Mouse (Mus musculus) adrenal gland, postnatal 4 days (tissue): Measurements from ENCODE around the gene Vdr. TPM values are rescaled to one million over a fixed set of nuclear protein-coding genes. Genes with fewer than 3 reads are reported as not detected.
A peak's percentile ranks its signal among the peaks of the same experiment; 100 is the strongest.

ENCODE experiments used
- DNase-seq, 2 experiments: peaks; one replicate each; pipeline ENCODE4 v3.0.0; 2021 to 2022; ENCODE audit warnings: low spot score in 2 of 2, mixed read lengths in 2 of 2
- total RNA-seq, 2 experiments: library from RNA; stranded (reverse); gene quantifications; 2 replicates each; pipeline ENCODE4 v1.2.3; 2021

Gene Vdr
- total RNA-seq, 2 experiments from 2014 or later, result 3.8 to 13.3 TPM

DNA sequence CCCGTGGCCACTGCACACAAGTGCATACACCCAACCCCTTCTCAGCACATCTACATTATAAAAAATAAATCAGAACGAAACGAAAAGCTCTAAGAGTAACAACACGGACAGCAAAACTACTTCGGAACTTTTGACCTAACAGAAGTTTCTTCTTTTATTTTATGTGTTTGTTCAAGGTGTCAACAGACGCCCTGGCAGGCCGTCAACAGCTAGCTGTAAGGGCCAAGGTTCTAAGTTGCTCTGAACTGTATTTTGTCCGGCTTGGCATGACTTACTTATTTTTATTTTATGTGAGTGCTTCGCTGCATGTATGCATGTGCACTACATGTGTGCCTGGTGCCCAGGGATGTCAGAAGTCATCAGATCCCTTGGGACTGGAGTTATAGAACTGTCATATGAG lies 11.4 kb upstream of the Vdr start:
- no peak for DNase-seq

DNA sequence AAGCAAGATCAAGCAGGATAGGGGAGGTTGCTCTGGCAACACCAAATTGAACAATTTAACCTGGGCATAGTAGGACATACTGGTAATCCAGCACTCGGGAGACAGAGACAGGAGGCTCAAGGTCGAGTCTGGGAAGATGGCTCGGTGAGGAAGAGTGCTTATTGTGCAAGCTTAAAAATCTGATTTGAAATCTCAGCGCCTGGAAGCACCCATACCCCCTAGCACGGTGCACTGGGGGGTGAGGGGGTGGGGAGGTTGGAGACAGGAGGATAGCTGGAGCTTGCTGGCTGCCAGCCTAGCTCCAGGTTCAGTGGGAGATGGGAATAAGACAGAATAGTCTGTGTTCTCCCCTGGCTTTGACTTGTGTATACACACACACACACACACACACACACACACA lies 9.9 kb upstream of the Vdr start:
- no peak for DNase-seq

DNA sequence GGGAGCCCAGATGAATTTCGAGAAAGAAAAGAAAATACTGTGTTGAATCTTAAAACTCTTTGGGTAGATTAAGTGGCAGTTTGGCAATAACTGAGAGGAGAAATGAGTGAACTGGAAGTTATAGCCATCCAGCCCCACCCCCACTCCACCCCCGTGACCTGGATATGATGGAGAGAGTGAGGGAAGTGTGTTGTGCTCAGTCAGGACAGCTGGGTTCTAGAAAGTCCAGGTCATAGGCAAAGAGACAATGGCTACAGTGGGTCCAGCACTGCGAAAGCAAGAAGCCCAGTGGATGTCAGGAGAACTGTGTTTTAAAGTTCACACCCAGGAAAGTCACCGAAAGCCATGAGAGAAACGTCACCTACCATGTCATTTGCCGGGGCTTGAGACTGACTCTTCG lies 8.8 kb upstream of the Vdr start:
- no peak for DNase-seq

DNA sequence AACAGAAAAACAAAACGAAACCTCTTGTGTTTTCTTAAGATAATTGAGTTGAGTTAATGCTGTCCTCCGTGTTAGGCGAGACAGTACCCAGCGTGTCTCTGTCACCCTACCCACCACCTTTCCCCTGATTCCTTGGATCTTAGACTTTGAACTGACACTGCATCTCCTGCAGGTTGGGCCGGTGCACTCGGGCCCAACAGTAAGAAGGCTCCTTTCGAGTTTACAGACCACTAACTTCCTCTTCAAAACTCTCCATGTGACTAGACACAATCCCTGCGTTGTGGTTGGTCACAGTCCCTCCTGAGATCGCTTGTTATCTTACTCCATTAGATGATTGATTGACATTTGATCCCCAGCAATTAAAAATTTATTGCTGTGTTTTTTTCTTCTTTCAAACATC lies 7.6 kb upstream of the Vdr start:
- no peak for DNase-seq

DNA sequence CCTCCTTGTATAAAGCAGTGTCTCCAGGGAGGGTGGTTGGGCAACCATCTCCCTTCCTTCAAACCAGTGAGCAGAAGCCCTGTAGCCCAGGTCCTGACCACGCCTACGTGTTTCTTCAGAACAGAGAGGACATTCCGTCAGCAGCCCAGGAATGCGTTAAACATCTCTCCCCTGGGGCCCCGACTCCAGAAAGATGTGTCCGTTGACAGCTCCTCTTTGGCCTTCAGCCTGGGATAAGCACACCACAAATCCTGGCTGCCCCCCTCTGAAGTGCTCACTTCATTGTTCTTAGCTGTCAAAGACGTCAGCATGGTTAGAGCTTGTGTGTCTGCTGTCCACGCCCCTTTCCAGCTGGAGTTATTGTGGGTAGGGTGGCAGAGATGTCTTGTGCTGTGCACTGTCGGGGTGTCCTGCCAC lies 3.9 kb upstream of the Vdr start:
- no peak for DNase-seq

DNA sequence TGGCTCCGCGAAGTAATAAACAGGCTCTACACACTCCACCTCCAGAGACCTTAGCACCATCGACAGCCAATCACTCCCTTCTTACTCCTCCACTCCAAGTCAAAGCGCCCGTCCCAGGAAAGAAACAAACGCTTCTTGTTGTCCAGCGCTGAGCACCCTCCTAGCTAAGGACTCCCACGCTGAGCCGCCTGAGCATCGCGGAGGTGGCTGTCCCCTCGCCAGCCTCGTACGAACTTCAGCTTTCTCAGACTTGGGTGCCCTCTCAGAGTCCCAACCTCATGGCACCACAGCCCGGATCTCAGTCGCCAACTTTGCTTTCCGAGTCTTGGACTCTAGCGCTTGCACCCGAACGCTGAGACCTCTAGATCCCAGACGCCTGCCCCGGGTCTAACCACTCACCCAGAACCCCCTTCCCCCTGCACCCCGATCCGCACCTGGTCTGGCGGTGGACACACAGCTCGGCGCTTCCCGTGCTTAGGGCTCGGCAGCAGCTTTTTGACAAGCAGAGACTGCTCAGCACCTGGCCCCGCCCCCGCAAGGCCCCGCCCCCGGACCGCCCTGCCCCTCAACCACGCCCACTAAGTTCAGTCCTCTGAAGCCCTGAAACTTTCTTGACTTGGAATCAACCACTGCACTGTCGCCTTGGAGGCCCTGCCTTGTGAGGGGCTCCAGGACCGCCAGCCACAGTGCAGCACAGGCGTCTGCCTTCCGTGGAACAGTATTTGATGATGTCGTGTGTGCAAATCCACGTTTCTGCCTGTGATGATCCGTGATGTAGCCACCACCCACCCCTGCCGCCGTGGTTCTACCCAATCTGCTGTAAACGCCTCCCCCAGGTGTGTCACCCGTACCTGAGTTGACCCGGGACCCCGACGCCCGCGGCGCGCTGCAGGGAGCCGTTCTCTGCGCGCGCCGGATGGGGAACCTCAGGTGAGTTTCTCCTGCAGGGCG lies 2.4 kb downstream of the Vdr start:
- peak; percentile 18 to 39 for DNase-seq

DNA sequence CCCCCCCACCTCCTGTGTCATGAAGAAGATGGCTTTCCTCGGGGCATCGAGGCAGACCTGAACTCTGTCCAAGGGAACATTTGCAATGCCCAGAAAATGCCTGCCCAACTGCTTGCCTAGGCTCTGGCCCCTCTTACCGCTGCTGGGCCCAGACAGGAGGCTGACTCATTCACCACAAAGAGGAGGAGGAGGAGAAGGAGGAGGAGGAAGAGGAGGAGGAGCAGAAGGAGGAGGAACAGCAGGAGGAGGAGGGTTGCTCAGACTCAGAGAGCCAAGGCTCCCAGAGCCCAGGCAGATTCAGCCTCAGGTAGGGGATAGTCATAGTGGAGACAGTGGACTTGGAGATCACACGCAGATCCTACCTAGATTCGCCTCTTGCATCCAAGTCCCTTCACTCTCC lies 3.2 kb downstream of the Vdr start:
- no peak for DNase-seq

DNA sequence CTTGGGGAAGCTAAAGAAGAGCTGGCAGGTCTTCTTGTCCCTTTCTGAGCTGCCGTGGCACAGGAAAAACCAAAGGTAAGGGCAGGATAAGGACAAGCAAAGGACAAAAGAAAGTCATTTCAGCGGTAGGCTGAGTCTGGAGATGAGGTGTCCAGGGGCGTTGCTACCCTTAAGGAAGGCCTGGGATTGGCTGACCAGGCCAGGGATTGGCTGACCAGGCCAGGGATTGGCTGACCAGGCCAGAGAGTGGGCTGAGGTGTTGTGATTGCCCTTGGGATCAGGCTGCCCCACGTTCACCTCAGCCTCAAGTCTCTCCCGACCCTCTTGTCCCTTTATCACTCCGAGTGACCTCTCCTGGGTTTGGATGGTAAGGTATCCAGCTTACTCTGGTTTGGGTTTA lies 5.1 kb downstream of the Vdr start:
- DNase-seq, result no peak

DNA sequence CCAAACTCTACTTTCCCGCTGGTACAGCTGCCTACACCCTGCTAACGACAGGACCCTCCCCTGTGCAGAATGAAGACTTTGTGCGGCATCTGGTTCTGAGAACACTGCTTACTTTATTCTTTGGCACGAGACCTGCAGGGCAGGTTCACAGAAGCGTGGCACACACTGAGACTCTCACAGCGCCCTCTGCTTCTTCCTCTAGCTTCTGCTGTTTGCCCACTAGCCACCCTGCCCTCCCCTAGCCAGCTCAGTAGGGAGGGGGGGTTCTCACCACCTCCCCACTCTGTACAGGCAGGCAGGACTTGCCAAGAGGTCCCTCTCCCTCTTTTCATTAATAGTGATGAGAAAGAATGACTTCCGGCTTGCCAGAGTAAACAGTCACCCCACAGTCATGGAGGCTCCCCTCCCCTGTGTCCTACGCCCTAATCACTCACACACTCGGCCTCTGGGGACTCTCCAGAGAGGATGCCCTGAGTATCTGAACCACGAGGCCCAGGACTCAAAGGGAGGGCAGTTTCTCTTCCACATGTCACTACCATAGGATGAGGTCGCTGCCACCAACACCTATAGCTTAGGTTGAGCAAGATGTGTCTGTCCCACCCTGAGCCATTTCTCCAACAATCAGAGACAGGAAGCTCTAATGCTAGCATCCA lies 6.0 kb downstream of the Vdr start:
- DNase-seq, result no peak

DNA sequence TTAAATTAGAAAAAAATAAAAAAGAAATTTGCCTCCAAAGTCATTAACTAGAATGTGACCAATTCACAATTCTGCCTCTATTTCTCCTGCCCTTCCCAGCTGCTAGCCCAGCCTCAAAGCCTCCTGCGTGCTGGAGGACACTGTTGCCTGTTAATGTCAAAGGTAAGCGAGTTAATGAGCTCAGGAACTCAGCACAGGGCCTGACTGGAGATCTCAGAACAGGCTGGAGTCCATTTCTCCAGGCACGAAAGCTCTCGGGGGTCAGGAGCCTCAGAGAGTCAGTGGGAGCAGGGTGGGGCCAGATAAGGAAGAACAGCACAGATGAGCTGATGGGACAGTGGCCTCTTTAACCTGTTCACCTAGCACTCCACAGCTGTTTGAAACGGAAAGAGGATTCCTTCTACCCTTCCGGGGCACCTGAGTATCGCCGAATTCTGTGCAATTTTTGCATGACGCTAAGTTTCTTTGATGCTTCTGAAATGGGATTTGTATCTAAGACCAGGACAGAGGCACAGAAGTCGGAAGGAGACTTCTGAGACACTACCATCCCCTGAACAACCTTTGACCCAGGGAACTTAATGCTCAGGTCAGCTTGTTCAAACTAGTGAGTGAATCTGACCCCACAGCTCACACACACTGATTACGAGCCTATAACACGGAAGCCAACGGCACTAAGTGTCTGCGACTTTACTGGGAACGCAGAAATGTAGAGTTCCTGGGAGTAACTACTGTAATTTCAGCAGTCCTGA lies 7.0 kb downstream of the Vdr start:
- DNase-seq, result no peak

DNA sequence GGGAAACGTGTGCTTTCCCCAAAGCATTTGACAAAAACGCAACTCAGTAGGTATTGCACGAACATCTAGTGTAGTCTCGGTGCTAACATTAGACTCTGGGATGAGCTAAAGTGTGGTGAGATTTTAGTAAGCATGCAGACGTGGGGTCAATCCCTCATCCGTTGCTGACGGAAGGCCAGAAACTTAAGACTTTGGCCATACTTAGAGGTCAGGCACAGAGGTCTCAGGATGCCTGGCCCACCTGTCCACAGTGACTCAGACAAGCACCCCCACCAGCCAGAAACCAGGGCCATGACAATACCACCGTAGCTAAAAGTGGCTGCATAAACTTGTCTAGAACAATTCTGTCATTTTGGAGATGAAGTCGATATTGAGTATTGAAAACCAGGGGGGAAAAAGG lies 9.4 kb downstream of the Vdr start:
- no peak for DNase-seq

DNA sequence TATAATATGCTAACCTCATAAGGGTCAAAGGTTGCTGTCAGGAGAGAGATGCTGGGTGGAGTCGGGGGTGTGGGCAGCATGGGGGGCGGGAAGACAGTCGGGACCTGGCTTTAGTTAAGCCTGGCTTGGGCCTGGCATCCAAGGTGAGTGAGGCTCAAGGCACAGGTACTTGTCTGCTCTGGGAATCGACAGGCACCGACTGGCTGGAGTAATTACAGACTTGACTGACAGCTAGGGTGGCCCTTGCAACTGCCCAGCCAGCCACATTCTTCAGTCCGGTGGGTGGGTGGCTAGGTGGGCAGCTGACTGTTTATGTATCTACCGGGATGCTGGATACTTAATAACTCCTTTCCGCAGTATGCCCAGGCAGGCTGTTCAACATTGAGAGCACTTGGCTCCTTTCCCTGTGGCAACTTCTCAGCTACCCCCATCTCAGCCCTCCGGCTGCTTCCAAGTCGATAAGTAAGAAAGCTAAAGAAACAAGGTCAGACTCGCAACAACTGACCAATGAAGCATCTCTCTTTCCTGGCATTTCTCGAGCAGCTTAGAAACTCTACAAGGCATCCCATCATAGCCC lies 10.0 kb downstream of the Vdr start:
- no peak for DNase-seq

DNA sequence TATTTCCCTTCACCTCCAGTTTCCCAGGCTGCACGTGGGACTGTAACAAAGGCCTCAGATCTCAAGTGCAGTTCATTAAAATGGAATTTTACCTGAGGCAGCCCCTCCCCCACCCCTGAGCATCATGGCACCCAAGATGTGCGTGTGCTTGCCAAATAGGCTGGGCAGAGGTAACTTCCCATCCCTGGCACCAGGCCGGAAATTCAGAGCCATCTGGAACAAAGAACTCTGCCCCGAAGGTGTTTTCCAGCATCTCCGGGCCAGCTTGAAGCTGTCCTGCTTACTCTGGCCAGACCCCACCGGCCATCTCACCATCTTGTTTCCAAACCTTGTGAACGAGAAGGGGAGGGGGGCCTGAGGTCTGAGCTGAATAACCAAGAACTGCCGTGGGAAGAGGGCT lies 10.7 kb downstream of the Vdr start:
- DNase-seq, result no peak

DNA sequence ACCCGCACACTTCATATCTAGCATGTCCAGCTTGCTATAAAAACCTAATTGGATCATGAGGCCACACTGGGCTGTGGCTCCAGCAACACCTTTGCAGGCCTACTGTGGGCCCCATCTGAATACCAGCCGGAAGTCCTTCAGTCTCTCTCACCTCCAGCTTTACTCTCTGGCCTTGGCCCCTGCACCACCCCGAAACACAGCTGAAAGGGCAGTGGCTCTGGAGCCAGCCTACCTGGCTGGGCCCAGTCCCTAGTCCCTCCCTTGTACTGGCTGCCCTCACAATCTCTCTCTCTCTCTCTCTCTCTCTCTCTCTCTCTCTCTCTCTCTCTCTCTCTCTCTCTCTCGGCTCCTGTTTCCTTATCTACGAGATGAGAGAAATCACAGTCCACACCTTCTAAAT lies 11.6 kb downstream of the Vdr start:
- no peak for DNase-seq

DNA sequence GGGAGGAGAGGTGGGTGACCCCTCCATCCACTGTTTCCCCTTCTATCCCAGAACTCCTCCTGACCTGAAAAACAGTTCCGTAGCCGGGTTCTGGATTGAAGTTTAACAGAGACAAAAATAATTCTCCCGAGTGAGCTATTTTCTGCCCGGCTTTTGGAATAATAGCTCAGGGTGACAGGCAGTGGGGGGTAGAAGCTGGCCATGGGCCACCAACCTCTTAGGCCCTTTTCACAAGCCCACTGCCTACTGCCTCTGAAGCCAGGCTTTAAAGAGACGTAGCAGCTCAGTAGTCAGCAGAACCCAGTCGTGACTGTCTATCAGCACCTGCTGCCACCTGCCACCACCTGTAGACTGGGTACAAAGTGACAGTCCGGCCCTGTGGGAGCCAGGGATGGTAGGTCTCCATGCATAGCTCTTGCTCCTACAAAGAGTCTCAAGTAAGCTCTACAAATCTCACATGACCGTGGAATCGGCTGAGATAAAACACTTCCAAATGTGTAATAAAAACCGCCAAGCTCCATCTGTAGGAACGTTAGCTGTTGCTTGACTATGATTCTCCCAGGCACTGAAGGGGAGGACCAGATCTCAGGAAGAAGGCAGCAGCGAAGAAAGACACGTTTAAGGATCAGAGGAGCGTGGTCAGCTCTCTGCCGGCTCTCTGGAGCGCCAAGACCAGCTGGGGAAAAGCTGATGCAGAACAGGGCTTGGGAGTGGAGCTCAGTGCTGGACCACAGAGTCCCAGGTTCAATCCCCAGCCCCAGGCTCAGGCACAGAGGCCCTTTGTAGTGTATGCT lies 13.4 kb downstream of the Vdr start:
- no peak for DNase-seq

DNA sequence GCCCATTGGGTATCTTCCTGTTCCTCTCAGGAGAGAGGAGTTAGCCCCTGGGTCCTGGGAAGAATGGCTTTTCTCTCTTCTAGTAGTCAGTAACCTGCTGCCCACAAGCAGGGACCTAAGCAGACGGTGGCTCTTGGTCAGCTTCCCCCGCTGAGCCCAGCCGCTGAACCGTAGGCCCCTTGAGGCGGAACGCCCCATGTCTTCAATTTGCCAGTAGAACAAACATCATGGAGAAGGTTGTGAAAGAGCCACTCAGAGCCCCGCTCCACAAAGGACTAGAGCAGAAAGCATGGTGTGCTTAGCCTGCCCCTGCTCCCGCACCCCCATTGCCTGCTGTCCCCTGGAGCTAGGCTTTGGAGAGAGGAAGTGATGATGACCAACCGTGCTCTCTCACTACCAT lies 14.1 kb downstream of the Vdr start:
- no peak for DNase-seq

DNA sequence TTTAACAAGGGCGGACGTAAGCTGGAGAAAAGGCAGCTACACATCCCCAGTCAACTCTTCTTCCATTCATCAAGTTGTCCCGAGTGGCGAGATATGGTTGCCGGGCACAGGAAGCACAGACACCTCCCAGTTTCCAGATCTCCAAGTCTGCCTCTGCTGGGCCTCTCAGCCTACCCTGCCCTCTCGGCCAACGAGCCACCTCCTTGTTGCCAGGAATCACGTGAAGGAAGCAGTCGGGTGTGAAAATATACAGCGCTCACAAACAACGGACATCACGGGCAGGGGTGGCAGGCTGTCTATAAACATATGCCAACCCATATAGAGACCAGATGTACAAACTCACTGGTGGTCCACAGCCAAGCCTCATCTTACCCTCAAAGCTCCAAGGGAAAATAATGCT lies 14.6 kb downstream of the Vdr start:
- DNase-seq, result no peak

DNA sequence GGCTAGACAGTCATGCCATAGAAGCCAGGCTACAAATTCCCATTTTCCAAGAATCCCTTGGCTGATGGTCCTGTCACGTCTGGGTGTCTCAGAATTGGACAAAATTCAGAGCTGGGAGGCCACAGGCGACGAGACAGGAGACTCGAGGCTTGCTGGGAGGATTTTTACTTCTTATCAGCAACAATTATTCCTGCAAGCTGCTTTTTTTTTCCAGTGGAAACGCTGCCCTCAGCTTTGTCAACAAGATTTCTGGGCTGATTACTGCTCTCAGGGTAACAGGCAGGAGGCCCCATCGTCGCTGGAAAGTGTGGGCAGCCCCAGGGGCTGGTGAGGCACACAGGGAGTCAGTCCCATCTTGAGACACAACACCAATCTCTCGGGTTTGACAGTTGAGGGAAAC lies 17.9 kb downstream of the Vdr start:
- no peak for DNase-seq

DNA sequence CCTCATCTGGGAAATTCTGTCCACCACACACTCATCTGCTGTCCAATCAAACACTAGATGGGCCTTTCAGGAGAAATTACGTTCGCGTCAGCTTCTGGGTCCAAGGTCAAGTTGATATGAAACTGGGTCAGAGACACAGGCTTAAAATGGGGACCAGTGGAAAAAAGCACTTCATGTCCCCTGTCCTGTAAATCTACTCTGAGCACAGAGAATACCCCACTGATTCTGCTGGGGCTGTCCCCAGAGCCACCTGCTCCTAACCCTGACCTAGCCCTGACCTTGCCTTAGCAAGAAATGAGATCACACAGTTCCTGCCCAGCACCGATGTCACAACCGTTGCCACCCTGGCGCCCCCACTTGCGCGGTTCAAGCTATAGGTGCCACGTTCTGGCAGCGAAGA lies 20.0 kb downstream of the Vdr start:
- DNase-seq, result no peak

DNA sequence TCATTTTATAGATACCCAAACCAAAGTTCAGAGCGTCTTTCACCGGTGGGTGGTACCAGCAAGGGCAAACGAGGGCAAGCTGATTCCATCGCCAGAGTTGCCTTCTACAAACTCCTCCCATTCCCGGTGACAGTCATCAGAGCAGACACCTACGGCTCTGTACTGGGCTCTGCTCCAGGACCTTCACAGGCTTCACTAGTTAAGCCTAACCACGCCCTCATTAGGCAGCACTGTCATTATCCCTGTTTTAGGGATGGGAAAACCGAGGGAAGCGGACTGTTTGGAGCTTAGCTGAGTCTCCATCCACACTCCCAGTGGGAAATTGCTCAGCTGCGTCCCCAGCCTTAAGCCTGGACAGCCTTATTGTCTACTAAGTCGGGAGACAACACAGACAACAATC lies 20.4 kb downstream of the Vdr start:
- no peak for DNase-seq

DNA sequence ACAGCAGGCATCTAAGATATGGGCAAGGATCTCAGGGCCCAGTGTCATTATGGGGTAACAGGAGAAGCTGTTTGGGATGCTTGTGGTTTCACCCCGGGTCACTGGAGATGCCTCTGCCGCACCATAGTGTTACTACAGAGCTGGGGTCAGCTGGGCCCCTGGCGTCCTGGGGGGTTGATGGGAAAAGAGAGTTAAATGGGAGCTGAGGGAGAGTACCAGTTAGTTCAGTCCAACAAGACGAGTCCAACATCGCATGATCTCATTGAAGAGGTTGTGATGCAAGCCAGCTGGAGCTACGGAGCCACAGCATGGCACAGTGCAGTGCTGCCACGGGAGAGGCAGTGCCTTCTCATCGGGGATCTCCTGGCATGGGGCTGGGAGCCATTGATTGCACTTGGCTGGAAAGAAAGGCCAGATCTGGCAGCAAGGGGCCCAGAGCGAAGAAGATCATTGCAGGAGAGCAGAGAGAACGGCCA lies 22.9 kb downstream of the Vdr start:
- DNase-seq, result no peak
